Mouse (Mus musculus) brain, adult 2 months (tissue): ENCODE measurements around the gene Bloc1s6.

ENCODE experiments used
- DNase-seq: peaks from one replicate; pipeline ENCODE4 v3.0.0; 2011; ENCODE audit warnings: low read depth, low spot score

Bloc1s6 gene

GRCm38 (mm10) chr2:122764526-122764925 is 26.2 kb downstream of the Bloc1s6 start:
- no peak for DNase-seq

GRCm38 (mm10) chr2:122765071-122765793 is 26.9 kb downstream of the Bloc1s6 start, which contains the start of gene Sqor:
Gene Sqor (plus strand): TSS chr2:122765237.
- peak; percentile 66 for DNase-seq

- DNase-seq, result peak; percentile 5
Measured at GRCm38 (mm10) chr2:122765794-122766145, 27.5 kb downstream of the Bloc1s6 start.

GRCm38 (mm10) chr2:122771002-122771401 is 32.7 kb downstream of the Bloc1s6 start:
- DNase-seq, result no peak

GRCm38 (mm10) chr2:122772899-122773298 is 34.6 kb downstream of the Bloc1s6 start:
- DNase-seq, result no peak

GRCm38 (mm10) chr2:122775491-122775890 is 37.2 kb downstream of the Bloc1s6 start:
- no peak for DNase-seq

GRCm38 (mm10) chr2:122776823-122777222 is 38.5 kb downstream of the Bloc1s6 start:
- DNase-seq, result peak; percentile 18

GRCm38 (mm10) chr2:122779967-122780366 is 41.7 kb downstream of the Bloc1s6 start:
- DNase-seq, result no peak

GRCm38 (mm10) chr2:122780447-122780846 is 42.1 kb downstream of the Bloc1s6 start:
- DNase-seq, result no peak

GRCm38 (mm10) chr2:122781590-122782356 is 43.5 kb downstream of the Bloc1s6 start:
- no peak for DNase-seq

GRCm38 (mm10) chr2:122783730-122784129 is 45.4 kb downstream of the Bloc1s6 start:
- DNase-seq, result no peak

- no peak for DNase-seq
Measured at GRCm38 (mm10) chr2:122784701-122785100, 46.4 kb downstream of the Bloc1s6 start.

- no peak for DNase-seq
Measured at GRCm38 (mm10) chr2:122786167-122786566, 47.9 kb downstream of the Bloc1s6 start.

- DNase-seq, result no peak
Measured at GRCm38 (mm10) chr2:122789311-122789710, 51.0 kb downstream of the Bloc1s6 start.

- no peak for DNase-seq
Measured at GRCm38 (mm10) chr2:122789730-122790129, 51.4 kb downstream of the Bloc1s6 start.
